Comparison of ENCODE assay signal across 29 mouse cellular contexts in the genomic region with DNA sequence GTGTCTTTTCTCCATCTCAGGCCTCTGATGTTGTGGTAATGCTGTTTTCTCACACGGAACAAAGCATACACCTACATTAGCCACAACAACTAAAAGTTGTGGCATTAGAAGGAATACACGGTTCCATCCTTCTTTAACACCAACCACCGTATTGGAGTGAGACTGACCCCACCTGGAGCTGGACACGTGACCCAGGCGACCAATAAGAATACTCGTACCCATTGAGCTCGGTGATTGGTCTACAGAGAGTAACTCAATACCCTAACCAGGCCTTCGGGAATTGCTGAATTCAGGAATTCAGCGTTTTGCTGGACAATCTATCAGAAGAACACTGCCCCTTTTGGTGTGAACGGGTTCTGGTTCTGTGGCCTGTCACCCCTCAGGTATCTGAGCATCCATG. TPM values are rescaled to one million over a fixed set of nuclear protein-coding genes. Genes with fewer than 3 reads are reported as not detected.
"Had no signal": no experiment of that assay in that cellular context is flagged by ENCODE, and none has a peak within 500 bp of the region (broad histone marks: within the 10 kb centered on the region; RNA-seq: fewer than 3 reads in every experiment).

No protein-coding gene starts in this region.

- H3K4me1 ChIP-seq: heart, embryonic 13.5 days; heart, embryonic 15.5 days; intestine, embryonic 15.5 days; limb, embryonic 13.5 days; limb, embryonic 15.5 days; liver, embryonic 12.5 days had no signal

- H3K9ac ChIP-seq: heart, embryonic 13.5 days; heart, embryonic 15.5 days; hindbrain, embryonic 12.5 days; hindbrain, embryonic 14.5 days; intestine, embryonic 15.5 days; limb, embryonic 13.5 days; limb, embryonic 15.5 days; liver, embryonic 12.5 days had no signal

- H3K4me3 ChIP-seq: gastrocnemius, adult 2 months; heart, adult 2 months; heart, embryonic 13.5 days; heart, embryonic 15.5 days; hindbrain, embryonic 10.5 days; hindbrain, embryonic 12.5 days; intestine, embryonic 15.5 days; layer of hippocampus, adult 2 months; left cerebral cortex, adult 2 months; limb, embryonic 13.5 days; limb, embryonic 15.5 days; liver, embryonic 12.5 days had no signal

- DNase-seq: gastrocnemius, adult 2 months; gastrocnemius, postnatal 10 days; gastrocnemius, postnatal 36 days; heart, adult 11 months; heart, adult 2 months; heart, postnatal 4 days; kidney, adult 18-20 months; kidney, adult 8-10 months; kidney, postnatal 10 days; kidney, postnatal 25 days; kidney, postnatal 4 days had no signal

- H3K27me3 ChIP-seq: heart, embryonic 13.5 days; heart, embryonic 15.5 days; hindbrain, embryonic 12.5 days; intestine, embryonic 15.5 days; limb, embryonic 13.5 days; limb, embryonic 15.5 days had no signal

- H3K27ac ChIP-seq: gastrocnemius, adult 2 months; heart, adult 2 months; heart, embryonic 13.5 days; heart, embryonic 15.5 days; hindbrain, embryonic 10.5 days; hindbrain, embryonic 12.5 days; hindbrain, embryonic 14.5 days; intestine, embryonic 15.5 days; layer of hippocampus, adult 2 months; left cerebral cortex, adult 2 months; limb, embryonic 13.5 days; limb, embryonic 15.5 days; liver, embryonic 12.5 days had no signal

- H3K36me3 ChIP-seq: heart, embryonic 13.5 days; heart, embryonic 15.5 days; hindbrain, embryonic 10.5 days; hindbrain, embryonic 12.5 days; intestine, embryonic 15.5 days; limb, embryonic 13.5 days; limb, embryonic 15.5 days; liver, embryonic 12.5 days had no signal

- H3K9me3 ChIP-seq: heart, embryonic 13.5 days; heart, embryonic 15.5 days; hindbrain, embryonic 10.5 days; hindbrain, embryonic 12.5 days; intestine, embryonic 15.5 days; limb, embryonic 13.5 days; limb, embryonic 15.5 days; liver, embryonic 12.5 days had no signal

RNA-seq across cellular contexts. Expression of a gene that starts 5.1 kb away (rescaled TPM):
- total RNA-seq: gastrocnemius, adult 2 months; gastrocnemius, postnatal 10 days; gastrocnemius, postnatal 36 days; heart, adult 2 months; heart, postnatal 25 days; heart, postnatal 4 days; liver, adult 2 months had no signal
- polyA plus RNA-seq: heart, embryonic 11.5 days; heart, embryonic 13.5 days; heart, postnatal 0 days; inflammation-experienced regulatory T-cells, adult 6 months; kidney, embryonic 14.5 days; limb, embryonic 11.5 days; limb, embryonic 15.5 days had no signal

RNA-seq across cellular contexts. Expression of a gene that starts 28.2 kb away (rescaled TPM):
- polyA plus RNA-seq: heart, embryonic 11.5 days; inflammation-experienced regulatory T-cells, adult 6 months; limb, embryonic 11.5 days; limb, embryonic 13.5 days had no signal
